Mouse (Mus musculus): ENCODE data around the gene Cep152. TPM values are rescaled to one million over a fixed set of nuclear protein-coding genes. Genes with fewer than 3 reads are reported as not detected.

Cep152 gene
- polyA plus RNA-seq, 1 experiment from 2014 or later = 2.2 TPM

DNA sequence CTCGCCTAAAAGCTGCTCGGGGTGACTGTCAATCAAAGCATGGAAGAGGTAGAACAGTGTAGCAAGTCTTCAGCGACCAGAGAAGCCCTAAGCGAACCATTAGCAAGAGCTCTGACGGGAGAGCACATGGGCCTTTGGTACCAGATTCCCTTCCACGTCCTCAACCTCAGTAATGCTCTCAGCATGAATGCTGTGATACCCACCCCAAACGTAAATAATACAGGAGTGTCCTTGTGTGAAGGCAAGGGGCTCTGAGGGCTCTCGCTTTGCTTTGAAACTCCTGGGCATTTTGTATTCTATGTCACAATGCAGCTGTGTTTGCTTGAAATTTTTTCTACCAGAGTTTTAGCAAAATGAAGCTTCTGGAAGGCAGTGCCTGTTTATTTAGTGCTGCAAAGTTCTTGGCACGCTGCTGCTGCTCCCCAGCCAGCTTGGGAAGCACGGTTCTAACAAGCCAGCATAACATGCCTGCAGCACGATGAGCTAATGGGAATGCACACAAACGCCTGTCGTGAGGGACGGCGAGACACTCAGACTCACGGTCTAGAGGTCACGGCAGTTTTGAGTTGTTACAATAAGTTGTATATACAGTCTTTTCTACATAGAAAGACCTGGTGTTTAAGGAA is 18.6 kb downstream of the Cep152 start:
- H3K79me2 ChIP-seq (ENCODE audit: inconsistent target) = no peaks in the 10 kb centered on the region
- H3K4me3 ChIP-seq (ENCODE audit: inconsistent target) = no peak overlapping the region
- no peak overlapping the region for H3K27ac ChIP-seq
- WGBS (ENCODE audit: missing documents) = 91% methylated on average over 17 of the region's 17 CpGs
- peaks cover 43% of the 10 kb centered on the region; the same call in 1 of the 2 replicates for H3K36me3 ChIP-seq (ENCODE audit: inconsistent target)

DNA sequence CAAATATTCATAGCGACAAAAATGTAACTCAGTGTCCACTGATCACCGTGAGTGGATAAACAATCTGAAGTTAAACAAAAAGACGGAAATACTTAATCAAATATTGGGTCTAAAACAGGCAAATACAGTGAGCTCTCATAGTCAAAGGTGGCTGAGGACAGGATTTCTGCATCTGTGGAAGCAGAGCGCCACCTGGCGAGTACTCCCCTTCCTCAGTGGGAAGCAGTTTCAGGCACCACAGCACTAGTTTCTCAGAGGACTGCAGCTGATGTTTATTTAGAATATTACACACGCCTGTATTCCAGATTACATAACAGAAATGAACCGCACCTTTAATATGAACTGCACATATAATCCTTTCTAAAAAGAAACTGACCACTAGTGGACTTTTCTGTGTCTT is 20.3 kb downstream of the Cep152 start:
- H3K79me2 ChIP-seq (ENCODE audit: inconsistent target) = no peaks in the 10 kb centered on the region
- no peak overlapping the region for H3K4me3 ChIP-seq (ENCODE audit: inconsistent target)
- H3K36me3 ChIP-seq (ENCODE audit: inconsistent target) = peaks cover 42% of the 10 kb centered on the region
- WGBS (ENCODE audit: missing documents) = 89% methylated on average over 7 of the region's 7 CpGs
- no peak overlapping the region for H3K27ac ChIP-seq

- Histone ChIP-seq H3K27ac (no peak overlapping the region), H3K4me3 (ENCODE audit: inconsistent target) (no peak overlapping the region), H3K36me3 (ENCODE audit: inconsistent target) (peaks cover 44% of the 10 kb centered on the region), H3K79me2 (ENCODE audit: inconsistent target) (no peaks in the 10 kb centered on the region)
- WGBS (ENCODE audit: missing documents) = 96% methylated on average over 3 of the region's 3 CpGs
Observed at GRCm38 (mm10) chr2:125602970-125603369, 21.9 kb downstream of the Cep152 start.

DNA sequence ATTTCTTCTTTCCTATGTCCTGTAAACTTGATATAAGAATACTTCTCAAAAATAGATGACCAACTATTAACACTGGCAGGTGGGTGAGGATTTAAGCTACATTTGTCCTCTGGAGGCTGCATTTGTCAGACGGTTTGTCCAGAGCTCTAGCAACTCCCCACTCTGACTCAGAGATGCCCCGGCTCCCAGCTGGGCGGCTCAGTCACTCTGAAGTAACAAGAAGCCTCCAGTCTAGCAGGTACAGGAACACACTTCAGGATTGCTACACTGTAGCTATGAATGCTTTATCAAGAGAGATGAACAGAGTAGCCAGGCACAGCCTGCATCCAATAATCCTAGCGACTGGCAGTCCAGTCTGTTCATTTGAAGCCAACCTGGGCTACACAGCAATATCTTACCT is 26.0 kb downstream of the Cep152 start:
- Histone ChIP-seq H3K79me2 (ENCODE audit: inconsistent target) (no peaks in the 10 kb centered on the region), H3K4me3 (ENCODE audit: inconsistent target) (no peak overlapping the region), H3K27ac (no peak overlapping the region), H3K36me3 (ENCODE audit: inconsistent target) (peaks cover 39% of the 10 kb centered on the region)
- WGBS (ENCODE audit: missing documents) = 96% methylated on average over 4 of the region's 4 CpGs

DNA sequence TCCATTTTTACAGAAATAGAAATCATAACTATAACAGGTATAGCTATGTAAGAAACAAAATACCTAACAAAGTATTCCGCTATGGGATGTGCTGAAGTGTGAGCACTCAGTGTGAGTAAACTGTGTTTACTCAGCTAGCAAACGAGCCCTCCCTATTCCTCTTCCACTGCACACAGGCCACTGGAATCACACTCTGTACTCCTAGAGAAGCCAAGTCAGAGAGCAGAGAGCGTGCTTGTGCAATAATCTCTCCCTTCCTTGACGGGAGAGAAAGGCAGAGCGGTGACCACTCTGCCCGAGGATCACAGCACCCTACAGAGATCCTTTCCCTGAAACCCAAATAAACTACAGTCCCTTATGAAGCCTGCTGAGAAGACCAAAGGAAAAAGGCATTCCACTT is 26.7 kb downstream of the Cep152 start:
- Histone ChIP-seq H3K36me3 (ENCODE audit: inconsistent target) (peaks cover 39% of the 10 kb centered on the region), H3K27ac (no peak overlapping the region), H3K79me2 (ENCODE audit: inconsistent target) (no peaks in the 10 kb centered on the region), H3K4me3 (ENCODE audit: inconsistent target) (no peak overlapping the region)
- WGBS (ENCODE audit: missing documents) = 84% methylated on average over 6 of the region's 6 CpGs

DNA sequence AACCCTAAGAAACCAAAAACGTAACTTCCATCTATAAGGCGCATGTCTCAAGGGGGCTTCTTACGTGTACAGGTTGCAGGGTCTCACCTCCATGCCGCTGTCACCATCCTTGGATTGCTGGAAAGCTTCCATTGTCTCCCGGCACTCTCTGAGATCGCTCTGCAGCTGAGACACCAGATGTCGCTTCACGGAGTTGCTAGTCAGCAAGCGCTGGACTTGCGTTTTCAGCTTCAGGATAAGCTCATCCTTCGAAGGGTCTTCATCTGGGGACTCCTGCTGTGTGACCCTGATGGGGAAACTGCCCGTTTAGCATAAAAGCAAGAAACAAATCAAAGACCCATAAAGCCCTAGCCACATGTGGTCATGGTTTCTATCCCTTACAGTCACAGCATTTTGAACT is 30.1 kb downstream of the Cep152 start:
- Histone ChIP-seq H3K36me3 (ENCODE audit: inconsistent target) (0 out of 2 replicates have a peak, but pooled peaks cover 12% of the 10 kb centered on the region), H3K79me2 (ENCODE audit: inconsistent target) (no peaks in the 10 kb centered on the region)
- WGBS (ENCODE audit: missing documents) = 95% methylated on average over 12 of the region's 12 CpGs

DNA sequence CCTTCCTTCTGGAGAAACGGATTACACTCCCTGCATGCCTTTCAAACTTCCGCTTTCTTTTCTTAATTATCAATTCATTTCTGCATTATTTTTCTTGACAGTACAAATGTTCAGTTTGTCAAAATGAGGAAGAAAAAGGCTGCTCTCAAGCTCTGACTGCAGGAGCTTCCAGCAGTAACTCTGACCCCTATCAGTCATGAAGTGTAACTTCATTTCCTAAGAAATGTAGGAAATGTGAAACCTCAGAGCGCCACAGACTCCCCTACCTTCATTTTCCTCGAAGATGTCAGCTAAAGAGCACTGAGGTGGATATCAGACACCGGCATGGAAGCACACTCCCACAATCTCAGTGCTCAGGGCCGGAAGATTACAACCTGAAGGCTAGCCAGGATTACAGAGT is 30.8 kb downstream of the Cep152 start:
- no peaks in the 10 kb centered on the region for H3K79me2 ChIP-seq (ENCODE audit: inconsistent target)
- no peak overlapping the region for H3K4me3 ChIP-seq (ENCODE audit: inconsistent target)
- 0 out of 2 replicates have a peak, but pooled peaks cover 7% of the 10 kb centered on the region for H3K36me3 ChIP-seq (ENCODE audit: inconsistent target)
- no peak overlapping the region for H3K27ac ChIP-seq
- 47% methylated on average over 6 of the region's 6 CpGs for WGBS (ENCODE audit: missing documents)

More for the DNA sequence above, 30.1 kb downstream of the Cep152 start:
- Histone ChIP-seq H3K4me3 (ENCODE audit: inconsistent target) (no peak overlapping the region), H3K27ac (no peak overlapping the region)

DNA sequence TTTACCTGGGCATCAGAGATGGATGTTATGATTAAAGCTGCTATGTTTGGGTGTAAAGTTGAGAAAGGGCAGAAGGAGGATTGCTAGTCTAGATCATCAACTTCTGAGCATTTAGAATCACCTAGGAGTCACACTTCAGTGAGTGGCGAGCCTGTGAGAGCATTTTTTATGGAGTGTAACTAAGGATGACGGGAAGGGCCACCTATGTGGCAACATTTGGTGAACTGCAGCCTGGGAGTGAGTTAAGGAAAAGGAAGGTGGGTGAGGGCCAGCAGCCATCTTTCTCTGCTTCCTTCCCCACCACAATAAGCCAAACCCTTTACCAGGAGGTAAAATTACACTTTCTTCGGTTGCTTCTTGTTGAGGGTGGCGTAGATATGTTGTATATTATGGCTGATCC is 33.0 kb downstream of the Cep152 start:
- peaks cover 16% of the 10 kb centered on the region; the same call in 1 of the 2 replicates for H3K36me3 ChIP-seq (ENCODE audit: inconsistent target)
- no peak overlapping the region for H3K4me3 ChIP-seq (ENCODE audit: inconsistent target)
- 98% methylated on average over 4 of the region's 4 CpGs for WGBS (ENCODE audit: missing documents)
- H3K79me2 ChIP-seq (ENCODE audit: inconsistent target) = no peaks in the 10 kb centered on the region
- no peak overlapping the region for H3K27ac ChIP-seq

DNA sequence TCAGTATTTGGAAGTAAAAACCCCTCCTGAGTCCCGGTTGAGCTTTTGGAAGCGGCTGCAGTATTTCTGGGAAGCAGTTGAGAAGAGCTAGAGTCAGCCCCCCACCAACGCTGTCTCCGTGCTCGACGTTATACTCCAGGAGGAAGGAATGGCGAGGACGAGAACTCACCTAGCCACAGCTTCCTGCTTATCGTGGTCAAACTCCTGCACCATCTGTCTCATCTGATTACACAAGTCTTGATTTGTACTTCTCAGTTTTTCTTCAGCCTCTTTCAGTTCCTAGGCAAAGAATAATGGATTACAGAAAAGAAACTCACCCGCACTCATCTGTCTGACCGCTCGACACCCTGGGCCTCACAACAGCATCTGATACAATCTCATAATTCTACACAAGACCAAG is 35.6 kb downstream of the Cep152 start:
- 17% methylated on average over 12 of the region's 12 CpGs for WGBS (ENCODE audit: missing documents)
- Histone ChIP-seq H3K27ac (no peak overlapping the region), H3K36me3 (ENCODE audit: inconsistent target) (peaks cover 26% of the 10 kb centered on the region; the same call in 1 of the 2 replicates), H3K4me3 (ENCODE audit: inconsistent target) (no peak overlapping the region), H3K79me2 (ENCODE audit: inconsistent target) (no peaks in the 10 kb centered on the region)

- 92% methylated on average over 5 of the region's 5 CpGs for WGBS (ENCODE audit: missing documents)
- peaks cover 11% of the 10 kb centered on the region; the same call in 1 of the 2 replicates for H3K36me3 ChIP-seq (ENCODE audit: inconsistent target)
- H3K27ac ChIP-seq = no peak overlapping the region
- no peak overlapping the region for H3K4me3 ChIP-seq (ENCODE audit: inconsistent target)
- H3K79me2 ChIP-seq (ENCODE audit: inconsistent target) = no peaks in the 10 kb centered on the region
Observed at GRCm38 (mm10) chr2:125581081-125581480, 43.8 kb downstream of the Cep152 start.

- 92% methylated on average over 4 of the region's 4 CpGs for WGBS (ENCODE audit: missing documents)
- no peak overlapping the region for H3K4me3 ChIP-seq (ENCODE audit: inconsistent target)
- no peak overlapping the region for H3K27ac ChIP-seq
- H3K36me3 ChIP-seq (ENCODE audit: inconsistent target) = peaks cover 11% of the 10 kb centered on the region; the same call in 1 of the 2 replicates
- H3K79me2 ChIP-seq (ENCODE audit: inconsistent target) = no peaks in the 10 kb centered on the region
Observed at GRCm38 (mm10) chr2:125577670-125578069, 47.2 kb downstream of the Cep152 start.

GRCm38 (mm10) chr2:125576498-125576897 is 48.4 kb downstream of the Cep152 start:
- Histone ChIP-seq H3K4me3 (ENCODE audit: inconsistent target) (no peak overlapping the region), H3K79me2 (ENCODE audit: inconsistent target) (no peaks in the 10 kb centered on the region), H3K27ac (no peak overlapping the region), H3K36me3 (ENCODE audit: inconsistent target) (peaks cover 14% of the 10 kb centered on the region; the same call in 1 of the 2 replicates)
- WGBS (ENCODE audit: missing documents) = 44% methylated on average over 8 of the region's 8 CpGs

GRCm38 (mm10) chr2:125575766-125576165 is 49.1 kb downstream of the Cep152 start:
- Histone ChIP-seq H3K4me3 (ENCODE audit: inconsistent target) (no peak overlapping the region), H3K27ac (no peak overlapping the region), H3K79me2 (ENCODE audit: inconsistent target) (no peaks in the 10 kb centered on the region), H3K36me3 (ENCODE audit: inconsistent target) (peaks cover 19% of the 10 kb centered on the region; the same call in 1 of the 2 replicates)
- 40% methylated on average over 3 of the region's 3 CpGs for WGBS (ENCODE audit: missing documents)

- 91% methylated on average over 11 of the region's 11 CpGs for whole genome bisulfite sequencing (ENCODE audit: missing documents)
- Histone ChIP-seq H3K4me3 (ENCODE audit: inconsistent target) (no peak overlapping the region), H3K27ac (no peak overlapping the region), H3K79me2 (ENCODE audit: inconsistent target) (no peaks in the 10 kb centered on the region), H3K36me3 (ENCODE audit: inconsistent target) (peaks cover 44% of the 10 kb centered on the region; the same call in 1 of the 2 replicates)
Observed at GRCm38 (mm10) chr2:125563884-125564283, 61.0 kb downstream of the Cep152 start.

- Histone ChIP-seq H3K4me3 (ENCODE audit: inconsistent target) (no peak overlapping the region), H3K79me2 (ENCODE audit: inconsistent target) (no peaks in the 10 kb centered on the region), H3K36me3 (ENCODE audit: inconsistent target) (peaks cover 29% of the 10 kb centered on the region; the same call in 1 of the 2 replicates), H3K27ac (no peak overlapping the region)
- WGBS (ENCODE audit: missing documents) = 93% methylated on average over 8 of the region's 8 CpGs
Observed at GRCm38 (mm10) chr2:125562407-125562806, 62.5 kb downstream of the Cep152 start.
